Mouse (Mus musculus): ENCODE data around the gene Cfap61. TPM values are rescaled to one million over a fixed set of nuclear protein-coding genes. Genes with fewer than 3 reads are reported as not detected.

The Cfap61 gene
- total RNA-seq, 2 experiments from 2014 or later: not detected

- ATAC-seq (replicated peaks; ENCODE audit: low FRiP score, low TSS enrichment, poor library complexity, severe bottlenecking): no peak
Observed at GRCm38 (mm10) chr2:145997956-145998525, 63.5 kb downstream of the Cfap61 start.

DNA sequence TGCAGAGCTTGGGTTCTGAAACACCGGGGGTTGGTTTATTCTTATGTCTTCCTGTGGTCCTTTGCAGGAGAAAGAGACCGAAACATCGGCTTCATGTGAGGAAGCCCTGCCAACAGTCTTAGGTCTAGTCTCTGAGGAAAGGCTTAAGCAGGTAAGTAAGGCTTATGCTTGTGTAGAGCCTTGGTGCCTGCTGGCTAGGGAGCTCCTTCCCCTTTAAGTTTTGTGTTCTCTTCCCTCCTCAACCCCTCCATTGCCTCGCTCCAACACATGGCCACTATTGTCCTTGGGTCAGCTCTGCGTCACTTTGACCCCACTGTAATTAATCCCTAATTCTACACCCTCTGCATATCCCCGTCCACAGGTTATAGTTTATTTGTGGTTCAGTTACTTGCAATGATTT, 74.2 kb downstream of the Cfap61 start:
- no peak for ATAC-seq (replicated peaks; ENCODE audit: low FRiP score, low TSS enrichment, poor library complexity, severe bottlenecking)

GRCm38 (mm10) chr2:146009596-146010349, 75.2 kb downstream of the Cfap61 start:
- ATAC-seq (replicated peaks; ENCODE audit: low FRiP score, low TSS enrichment, poor library complexity, severe bottlenecking): peak; percentile 50; the same call in 1 of the 2 replicates

DNA sequence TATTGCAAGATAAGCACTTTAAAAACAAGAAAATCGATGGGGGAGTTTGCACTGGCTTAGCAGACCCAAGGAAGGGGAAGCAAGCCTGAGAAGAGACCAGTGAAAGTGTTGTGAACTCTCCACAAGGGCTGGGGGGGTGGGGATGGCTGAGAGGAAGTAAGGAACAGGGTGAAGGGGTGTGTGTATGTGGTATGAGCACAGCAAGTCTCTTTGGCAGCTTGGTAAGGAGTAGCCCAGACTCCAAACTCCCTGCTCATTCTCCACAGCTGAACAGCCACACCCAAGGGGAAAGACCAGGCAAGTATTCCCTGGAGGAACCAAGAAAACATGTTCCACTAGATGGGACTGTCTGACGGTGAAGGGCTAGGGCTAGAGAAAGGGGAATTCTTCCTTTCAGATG, 76.2 kb downstream of the Cfap61 start:
- no peak for ATAC-seq (replicated peaks; ENCODE audit: low FRiP score, low TSS enrichment, poor library complexity, severe bottlenecking)

GRCm38 (mm10) chr2:146015341-146016186, 81.0 kb downstream of the Cfap61 start:
- no peak for ATAC-seq (replicated peaks; ENCODE audit: low FRiP score, low TSS enrichment, poor library complexity, severe bottlenecking)

- ATAC-seq (replicated peaks; ENCODE audit: low FRiP score, low TSS enrichment, poor library complexity, severe bottlenecking): no peak
Observed at GRCm38 (mm10) chr2:146022846-146023245, 88.3 kb downstream of the Cfap61 start.

- ATAC-seq (replicated peaks; ENCODE audit: low FRiP score, low TSS enrichment, poor library complexity, severe bottlenecking): no peak
Observed at GRCm38 (mm10) chr2:146043640-146044039, 109.1 kb downstream of the Cfap61 start.

GRCm38 (mm10) chr2:146044926-146045890, 110.6 kb downstream of the Cfap61 start:
- no peak for ATAC-seq (replicated peaks; ENCODE audit: low FRiP score, low TSS enrichment, poor library complexity, severe bottlenecking)

DNA sequence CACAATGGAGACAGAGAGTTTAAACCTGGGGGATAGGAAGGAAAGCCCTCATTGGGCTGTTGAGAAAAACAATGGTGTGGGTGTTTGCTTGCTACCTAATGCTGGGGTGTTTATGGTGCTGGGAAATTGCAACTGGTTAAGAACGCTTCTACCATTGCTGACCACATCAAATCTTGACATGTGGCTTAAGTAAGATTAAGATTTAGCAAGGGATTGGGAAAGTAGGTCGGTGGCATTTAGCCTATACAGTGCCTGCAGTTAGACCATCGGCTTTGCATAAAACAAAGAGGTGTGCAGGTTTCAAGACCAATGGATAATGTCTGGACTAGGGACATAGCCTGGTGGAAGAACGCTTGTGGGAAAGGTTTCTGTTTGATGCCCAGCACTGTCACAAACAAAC, 113.1 kb downstream of the Cfap61 start:
- ATAC-seq (replicated peaks; ENCODE audit: low FRiP score, low TSS enrichment, poor library complexity, severe bottlenecking): no peak

- no peak for ATAC-seq (replicated peaks; ENCODE audit: low FRiP score, low TSS enrichment, poor library complexity, severe bottlenecking)
Observed at GRCm38 (mm10) chr2:146048221-146048829, 113.7 kb downstream of the Cfap61 start.

DNA sequence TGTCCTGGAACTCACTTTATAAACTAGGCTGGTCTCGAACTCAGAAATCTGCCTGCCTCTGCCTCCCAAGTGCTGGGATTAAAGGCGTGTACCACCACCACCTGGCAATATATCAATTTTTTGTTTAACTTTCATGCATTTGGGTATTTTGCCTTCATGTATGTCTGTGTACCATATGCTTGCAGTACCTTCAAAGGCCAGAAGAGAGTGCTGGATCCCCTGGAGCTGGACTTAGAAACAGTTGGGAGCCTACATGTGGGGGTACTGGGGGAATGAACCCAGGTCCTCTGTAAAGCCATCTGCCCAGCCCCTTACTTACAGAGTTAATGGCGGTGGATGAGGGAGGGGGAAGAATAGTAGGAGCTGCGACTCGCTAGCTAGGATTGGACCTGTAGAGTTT, 114.8 kb downstream of the Cfap61 start:
- ATAC-seq (replicated peaks; ENCODE audit: low FRiP score, low TSS enrichment, poor library complexity, severe bottlenecking): no peak; the same call in 1 of the 2 replicates

- ATAC-seq (replicated peaks; ENCODE audit: low FRiP score, low TSS enrichment, poor library complexity, severe bottlenecking): no peak
Observed at GRCm38 (mm10) chr2:146050069-146050468, 115.5 kb downstream of the Cfap61 start.

- no peak for ATAC-seq (replicated peaks; ENCODE audit: low FRiP score, low TSS enrichment, poor library complexity, severe bottlenecking)
Observed at GRCm38 (mm10) chr2:146051334-146051733, 116.8 kb downstream of the Cfap61 start.

DNA sequence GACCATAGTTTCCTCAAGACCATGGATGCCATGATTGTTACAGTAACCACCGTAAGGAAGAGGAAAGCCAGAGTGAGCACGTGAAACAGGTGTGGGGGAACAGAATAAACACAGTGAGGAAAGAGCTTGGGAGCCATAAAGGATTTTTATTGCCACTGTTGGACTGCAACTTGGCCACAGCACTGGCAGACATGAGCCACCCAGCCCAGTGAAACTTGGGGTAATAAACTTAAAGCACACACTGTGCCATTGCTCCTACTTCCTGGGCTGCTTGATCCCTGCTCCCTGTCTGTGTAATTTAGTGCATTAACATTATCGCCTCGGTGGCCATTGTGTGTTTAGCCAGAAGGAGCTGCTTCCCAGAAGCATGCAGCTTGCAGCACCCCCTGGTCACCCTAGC, 122.5 kb downstream of the Cfap61 start:
- no peak for ATAC-seq (replicated peaks; ENCODE audit: low FRiP score, low TSS enrichment, poor library complexity, severe bottlenecking)

- ATAC-seq (replicated peaks; ENCODE audit: low FRiP score, low TSS enrichment, poor library complexity, severe bottlenecking): no peak
Observed at GRCm38 (mm10) chr2:146058791-146059190, 124.2 kb downstream of the Cfap61 start.

DNA sequence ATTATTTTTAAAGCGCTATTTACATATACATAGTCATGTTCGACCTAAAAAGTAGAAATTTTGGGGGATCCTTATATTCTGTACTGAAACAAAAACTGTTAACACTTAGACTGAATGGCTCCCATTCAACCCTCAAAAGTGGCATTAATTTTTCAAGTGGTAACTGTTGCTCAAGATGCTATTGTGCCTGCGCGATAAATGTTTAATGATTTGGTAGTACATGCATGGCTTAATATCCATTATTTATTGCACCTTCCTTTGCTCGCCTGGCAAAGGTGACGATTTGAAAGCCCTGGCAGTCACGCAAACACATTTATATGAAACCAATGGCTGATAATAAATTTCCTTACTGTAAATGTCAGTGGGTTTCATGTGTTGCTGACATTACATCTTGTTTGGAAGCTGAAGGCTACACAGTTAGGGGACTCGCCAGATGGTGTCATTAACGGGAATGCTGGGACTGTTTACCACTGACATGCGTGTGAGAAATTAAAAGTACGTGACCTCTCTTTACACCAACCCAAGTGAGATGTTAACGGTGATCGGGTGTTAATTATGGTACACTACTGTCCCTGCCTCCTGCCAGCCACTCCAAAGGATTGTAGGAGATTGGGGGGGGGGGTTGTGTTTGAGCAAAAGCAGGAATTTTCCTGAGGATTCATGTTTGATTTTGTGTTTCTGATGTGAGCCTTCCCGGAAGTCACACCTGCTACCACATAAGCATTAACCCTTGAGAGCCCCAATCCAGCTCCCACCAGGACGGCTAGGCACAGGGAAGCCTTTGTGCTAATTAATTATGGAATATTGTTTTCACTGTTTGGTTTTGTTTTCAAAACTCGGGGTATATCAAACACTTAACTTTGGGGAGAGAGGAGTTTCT, 127.1 kb downstream of the Cfap61 start:
- ATAC-seq (replicated peaks; ENCODE audit: low FRiP score, low TSS enrichment, poor library complexity, severe bottlenecking): no peak

GRCm38 (mm10) chr2:146062330-146063092, 127.9 kb downstream of the Cfap61 start:
- peak; percentile 81 for ATAC-seq (replicated peaks; ENCODE audit: low FRiP score, low TSS enrichment, poor library complexity, severe bottlenecking)

Data from megakaryocyte-erythroid progenitor cell, adult 5-6 weeks (primary cell).